Mouse (Mus musculus): ENCODE results near the gene Tram2.

The Tram2 gene

GRCm38 (mm10) chr1:21067536-21068221 lies 11.3 kb downstream of the Tram2 start:
- no peak for DNase-seq (ENCODE audit: low read depth, low spot score)

- DNase-seq (ENCODE audit: low read depth, low spot score) = no peak
These were observed 14.9 kb downstream of the Tram2 start for GRCm38 (mm10) chr1:21064153-21064552.

- DNase-seq (ENCODE audit: low read depth, low spot score) = no peak
These were observed 19.5 kb downstream of the Tram2 start for GRCm38 (mm10) chr1:21059385-21060109.

GRCm38 (mm10) chr1:21053009-21053408 lies 26.0 kb downstream of the Tram2 start:
- DNase-seq (ENCODE audit: low read depth, low spot score) = no peak

GRCm38 (mm10) chr1:21052608-21053007 lies 26.4 kb downstream of the Tram2 start:
- no peak for DNase-seq (ENCODE audit: low read depth, low spot score)

GRCm38 (mm10) chr1:21052132-21052545 lies 26.9 kb downstream of the Tram2 start:
- DNase-seq (ENCODE audit: low read depth, low spot score) = no peak

GRCm38 (mm10) chr1:21049005-21049404 lies 30.0 kb downstream of the Tram2 start:
- no peak for DNase-seq (ENCODE audit: low read depth, low spot score)

GRCm38 (mm10) chr1:21048402-21048801 lies 30.6 kb downstream of the Tram2 start:
- DNase-seq (ENCODE audit: low read depth, low spot score) = no peak

- DNase-seq (ENCODE audit: low read depth, low spot score) = no peak
These were observed 36.6 kb downstream of the Tram2 start for GRCm38 (mm10) chr1:21042461-21042860.

GRCm38 (mm10) chr1:21040610-21041326 lies 38.3 kb downstream of the Tram2 start:
- DNase-seq (ENCODE audit: low read depth, low spot score) = no peak

GRCm38 (mm10) chr1:21040173-21040572 lies 38.9 kb downstream of the Tram2 start:
- DNase-seq (ENCODE audit: low read depth, low spot score) = no peak

- no peak for DNase-seq (ENCODE audit: low read depth, low spot score)
These were observed 39.5 kb downstream of the Tram2 start for GRCm38 (mm10) chr1:21039564-21039963.

- no peak for DNase-seq (ENCODE audit: low read depth, low spot score)
These were observed 41.0 kb downstream of the Tram2 start for GRCm38 (mm10) chr1:21037881-21038601.

- DNase-seq (ENCODE audit: low read depth, low spot score) = no peak
These were observed 43.2 kb downstream of the Tram2 start for GRCm38 (mm10) chr1:21035878-21036277.

GRCm38 (mm10) chr1:21033792-21034119 lies 45.3 kb downstream of the Tram2 start:
- DNase-seq (ENCODE audit: low read depth, low spot score) = no peak

- DNase-seq (ENCODE audit: low read depth, low spot score) = no peak
These were observed 45.8 kb downstream of the Tram2 start for GRCm38 (mm10) chr1:21033065-21033791.

GRCm38 (mm10) chr1:21031650-21032049 lies 47.4 kb downstream of the Tram2 start:
- DNase-seq (ENCODE audit: low read depth, low spot score) = no peak

- DNase-seq (ENCODE audit: low read depth, low spot score) = no peak
These were observed 50.0 kb downstream of the Tram2 start for GRCm38 (mm10) chr1:21029000-21029399.

- DNase-seq (ENCODE audit: low read depth, low spot score) = no peak
These were observed 52.5 kb downstream of the Tram2 start for GRCm38 (mm10) chr1:21026534-21026933.

GRCm38 (mm10) chr1:21025203-21025602 lies 53.8 kb downstream of the Tram2 start:
- no peak for DNase-seq (ENCODE audit: low read depth, low spot score)

- DNase-seq (ENCODE audit: low read depth, low spot score) = no peak
These were observed 55.9 kb downstream of the Tram2 start for GRCm38 (mm10) chr1:21023101-21023500.
